7 mouse cellular contexts compared by ENCODE assay signal in genomic region chr8:70487993-70488796, GRCm38 (mm10). TPM values are rescaled to one million over a fixed set of nuclear protein-coding genes. Genes with fewer than 3 reads are reported as not detected.
A peak's percentile ranks its signal among the peaks of the same experiment; 100 is the strongest.
DNase-seq lines count a peak whose midpoint lies in the region; ATAC-seq and TF ChIP-seq lines count a peak whose summit lies in the region.

No protein-coding gene starts in this region.

- peak; percentile 32 for DNase-seq in CD4-positive helper T cell, adult 2 months (ENCODE audit: low read depth, low spot score)
- DNase-seq in gastrocnemius, adult 8-10 months (ENCODE audit: low spot score in 2 of 2): no peak
- DNase-seq in frontal cortex, postnatal 36 days (ENCODE audit: low spot score in 2 of 2): no peak

- peaks cover 29% of the 10 kb centered on the region for H3K27me3 ChIP-seq in ES-Bruce4 (ENCODE audit: control insufficient read depth, insufficient read depth, low read length, poor library complexity, severe bottlenecking)
- H3K27me3 ChIP-seq in heart, embryonic 16.5 days (ENCODE audit: control insufficient read depth, insufficient read depth, low read length): peaks cover 90% of the 10 kb centered on the region
- peaks cover 79% of the 10 kb centered on the region for H3K27me3 ChIP-seq in limb, embryonic 13.5 days
- peaks cover 96% of the 10 kb centered on the region for H3K27me3 ChIP-seq in midbrain, embryonic 13.5 days

- TF ChIP-seq POLR2A in ES-Bruce4 (IDR thresholded peaks at IDR 0.05; ENCODE audit: insufficient read depth, low read length): no peak

- H3K4me1 ChIP-seq in ES-Bruce4 (ENCODE audit: control insufficient read depth, insufficient read depth, low read length): peaks cover 2% of the 10 kb centered on the region
- peaks cover 24% of the 10 kb centered on the region for H3K4me1 ChIP-seq in heart, embryonic 16.5 days (ENCODE audit: control insufficient read depth, insufficient read depth, low read length)
- H3K4me1 ChIP-seq in limb, embryonic 13.5 days: peaks cover 68% of the 10 kb centered on the region
- peaks cover 43% of the 10 kb centered on the region for H3K4me1 ChIP-seq in midbrain, embryonic 13.5 days (replicated peaks)

- H3K36me3 ChIP-seq in ES-Bruce4 (ENCODE audit: control insufficient read depth, insufficient read depth, low read length, poor library complexity, severe bottlenecking): no peaks in the 10 kb centered on the region
- no peaks in the 10 kb centered on the region for H3K36me3 ChIP-seq in heart, embryonic 16.5 days (ENCODE audit: control insufficient read depth, insufficient read depth)
- H3K36me3 ChIP-seq in limb, embryonic 13.5 days: no peaks in the 10 kb centered on the region
- peaks cover 10% of the 10 kb centered on the region; the same call in 1 of the 2 replicates for H3K36me3 ChIP-seq in midbrain, embryonic 13.5 days

- peak overlapping the region; percentile 53 for H3K4me3 ChIP-seq in ES-Bruce4 (ENCODE audit: low read depth, low read length)
- H3K4me3 ChIP-seq in heart, embryonic 16.5 days (ENCODE audit: low read length): peak overlapping the region; percentile 44
- H3K4me3 ChIP-seq in limb, embryonic 13.5 days: peak overlapping the region; percentile 35
- H3K4me3 ChIP-seq in midbrain, embryonic 13.5 days (replicated peaks): peak overlapping the region; percentile 29

- TF ChIP-seq EP300 in ES-Bruce4 (IDR thresholded peaks at IDR 0.05; ENCODE audit: insufficient read depth, low read depth, low read length): 0 out of 2 replicates have a peak, but pooled peaks have one; percentile 8

- H3K4me2 ChIP-seq in heart, embryonic 16.5 days (ENCODE audit: low read depth, low read length): peak overlapping the region; percentile 61
- peak overlapping the region; percentile 90 for H3K4me2 ChIP-seq in limb, embryonic 13.5 days (replicated peaks)
- H3K4me2 ChIP-seq in midbrain, embryonic 13.5 days (replicated peaks): peak overlapping the region; percentile 68

- ATAC-seq in heart, embryonic 16.5 days (replicated peaks; ENCODE audit: extremely low read depth, insufficient read depth, low FRiP score): no peak
- ATAC-seq in limb, embryonic 13.5 days (ENCODE audit: low FRiP score, low read depth): no peak
- ATAC-seq in midbrain, embryonic 13.5 days: no peak

- H3K9me3 ChIP-seq in ES-Bruce4 (replicated peaks; ENCODE audit: control insufficient read depth, insufficient read depth, low read length, poor library complexity, severe bottlenecking): no peaks in the 10 kb centered on the region
- no peaks in the 10 kb centered on the region for H3K9me3 ChIP-seq in heart, embryonic 16.5 days (replicated peaks; ENCODE audit: control insufficient read depth, low read length)
- H3K9me3 ChIP-seq in limb, embryonic 13.5 days: no peaks in the 10 kb centered on the region
- H3K9me3 ChIP-seq in midbrain, embryonic 13.5 days: no peaks in the 10 kb centered on the region

- 4% methylated on average over 55 of the region's 55 CpGs for WGBS in heart, embryonic 16.5 days
- WGBS in limb, embryonic 13.5 days: 4% methylated on average over 55 of the region's 55 CpGs
- WGBS in midbrain, embryonic 13.5 days: 3% methylated on average over 49 of the region's 55 CpGs

- peak overlapping the region; percentile 43 for H3K9ac ChIP-seq in ES-Bruce4 (ENCODE audit: low read depth, poor library complexity, severe bottlenecking)
- 0 out of 2 replicates have a peak overlapping the region, but pooled peaks have one; percentile 24 for H3K9ac ChIP-seq in heart, embryonic 16.5 days (ENCODE audit: low read length)
- peak overlapping the region; percentile 43 for H3K9ac ChIP-seq in limb, embryonic 13.5 days
- H3K9ac ChIP-seq in midbrain, embryonic 13.5 days (replicated peaks): peak overlapping the region; percentile 44; the same call in 1 of the 2 replicates

- TF ChIP-seq CTCF in ES-Bruce4 (IDR thresholded peaks at IDR 0.05; ENCODE audit: low read depth, low read length): no peak

- no peak overlapping the region for H3K27ac ChIP-seq in ES-Bruce4 (ENCODE audit: insufficient read depth, low read length)
- H3K27ac ChIP-seq in heart, embryonic 16.5 days (ENCODE audit: low read length): no peak overlapping the region
- no peak overlapping the region for H3K27ac ChIP-seq in limb, embryonic 13.5 days
- no peak overlapping the region for H3K27ac ChIP-seq in midbrain, embryonic 13.5 days

RNA-seq across cellular contexts. Expression of gene Tmem59l, which starts 1.0 kb away (rescaled TPM):
- polyA plus RNA-seq in ES-Bruce4 (2011; ENCODE audit: insufficient read depth, insufficient read length, low read depth, missing spikeins): 3.3 and 4.2 TPM in 2 replicates
- polyA plus RNA-seq in heart, embryonic 16.5 days (2015; fragmentation: Nextera tagmentation; extraction: Ambion mirVana): 0.13 and 0.41 TPM in 2 replicates
- polyA plus RNA-seq in limb, embryonic 13.5 days (2015; fragmentation: Nextera tagmentation; extraction: Ambion mirVana): 24.2 and 26.6 TPM in 2 replicates
- 60.6 and 61.5 TPM in 2 replicates for polyA plus RNA-seq in midbrain, embryonic 13.5 days (2015; fragmentation: Nextera tagmentation; extraction: Ambion mirVana)
- total RNA-seq in gastrocnemius, adult 8-10 months (2022): not detected

RNA-seq across cellular contexts. Expression of gene Crlf1, which starts 4.8 kb away (rescaled TPM):
- polyA plus RNA-seq in ES-Bruce4 (2011; ENCODE audit: insufficient read depth, insufficient read length, low read depth, missing spikeins): 6.1 and 7.5 TPM in 2 replicates
- 3.2 and 17.8 TPM in 2 replicates for polyA plus RNA-seq in heart, embryonic 16.5 days (2015; fragmentation: Nextera tagmentation; extraction: Ambion mirVana)
- 83.3 and 85.0 TPM in 2 replicates for polyA plus RNA-seq in limb, embryonic 13.5 days (2015; fragmentation: Nextera tagmentation; extraction: Ambion mirVana)
- 0.97 and 1.1 TPM in 2 replicates for polyA plus RNA-seq in midbrain, embryonic 13.5 days (2015; fragmentation: Nextera tagmentation; extraction: Ambion mirVana)
- total RNA-seq in gastrocnemius, adult 8-10 months (2022): 1 to 10 TPM; 1.1 to 2.5 (median 2.3) TPM

RNA-seq across cellular contexts. Expression of gene Klhl26, which starts 11.4 kb away (rescaled TPM):
- polyA plus RNA-seq in ES-Bruce4 (2011; ENCODE audit: insufficient read depth, insufficient read length, low read depth, missing spikeins): 27.4 and 33.7 TPM in 2 replicates
- 9.9 and 12.4 TPM in 2 replicates for polyA plus RNA-seq in heart, embryonic 16.5 days (2015; fragmentation: Nextera tagmentation; extraction: Ambion mirVana)
- 29.0 and 30.3 TPM in 2 replicates for polyA plus RNA-seq in limb, embryonic 13.5 days (2015; fragmentation: Nextera tagmentation; extraction: Ambion mirVana)
- polyA plus RNA-seq in midbrain, embryonic 13.5 days (2015; fragmentation: Nextera tagmentation; extraction: Ambion mirVana): 19.3 and 22.2 TPM in 2 replicates
- 1 to 10 TPM; 6.6 to 9.7 (median 7.5) TPM for total RNA-seq in gastrocnemius, adult 8-10 months (2022)

RNA-seq across cellular contexts. Expression of gene Rex1bd, which starts 18.4 kb away (rescaled TPM):
- 40.0 and 43.7 TPM in 2 replicates for polyA plus RNA-seq in ES-Bruce4 (2011; ENCODE audit: insufficient read depth, insufficient read length, low read depth, missing spikeins)
- 122 and 129 TPM in 2 replicates for polyA plus RNA-seq in heart, embryonic 16.5 days (2015; fragmentation: Nextera tagmentation; extraction: Ambion mirVana)
- polyA plus RNA-seq in limb, embryonic 13.5 days (2015; fragmentation: Nextera tagmentation; extraction: Ambion mirVana): 139 and 148 TPM in 2 replicates
- 152 and 155 TPM in 2 replicates for polyA plus RNA-seq in midbrain, embryonic 13.5 days (2015; fragmentation: Nextera tagmentation; extraction: Ambion mirVana)
- total RNA-seq in gastrocnemius, adult 8-10 months (2022): 100 to 1,000 TPM; 175 to 196 (median 181) TPM

RNA-seq across cellular contexts. Expression of gene Uba52, which starts 22.4 kb away (rescaled TPM):
- polyA plus RNA-seq in ES-Bruce4 (2011; ENCODE audit: insufficient read depth, insufficient read length, low read depth, missing spikeins): 1,157 and 1,272 TPM in 2 replicates
- 691 and 770 TPM in 2 replicates for polyA plus RNA-seq in heart, embryonic 16.5 days (2015; fragmentation: Nextera tagmentation; extraction: Ambion mirVana)
- polyA plus RNA-seq in limb, embryonic 13.5 days (2015; fragmentation: Nextera tagmentation; extraction: Ambion mirVana): 856 and 861 TPM in 2 replicates
- 680 and 755 TPM in 2 replicates for polyA plus RNA-seq in midbrain, embryonic 13.5 days (2015; fragmentation: Nextera tagmentation; extraction: Ambion mirVana)
- total RNA-seq in gastrocnemius, adult 8-10 months (2022): 100 to 1,000 TPM; 794 to 918 (median 839) TPM
